Mouse (Mus musculus) cerebellum, adult 2 months (tissue): Measurements from ENCODE around the gene Sdr9c7. TPM values are rescaled to one million over a fixed set of nuclear protein-coding genes. Genes with fewer than 3 reads are reported as not detected.

Source experiments
- DNase-seq, 2 experiments: peaks; one replicate each; pipeline ENCODE4 v3.0.0; 2021
- H3K27ac ChIP-seq: fragments of 200-500 bp; 2 replicates; pipeline ENCODE4 v1.5.1; 2012; ENCODE audit warnings: low read length, control low read depth, inconsistent platforms; ENCODE audit not compliant: insufficient read depth
- H3K27me3 ChIP-seq: fragments of 200-500 bp; 2 replicates; pipeline ENCODE4 v1.6.1; 2012; ENCODE audit warnings: inconsistent platforms, mild to moderate bottlenecking, low read length, moderate library complexity; ENCODE audit not compliant: control insufficient read depth, insufficient read depth
- H3K4me1 ChIP-seq: fragments of 200-500 bp; 2 replicates; pipeline ENCODE4 v1.6.1; 2011; ENCODE audit warnings: low read length; ENCODE audit not compliant: control insufficient read depth, insufficient read depth
- H3K4me3 ChIP-seq: fragments of 200-500 bp; replicated peaks from 2 replicates; pipeline ENCODE3; 2011; ENCODE audit warnings: mild to moderate bottlenecking, low read depth, low read length, control low read depth; ENCODE audit not compliant: insufficient read depth
- CTCF ChIP-seq: fragments of 200-500 bp; IDR thresholded peaks from 2 replicates; pipeline ENCODE4 v1.5.1; 2011; ENCODE audit warnings: low read depth, mild to moderate bottlenecking, control low read depth, low read length, moderate library complexity, borderline replicate concordance; ENCODE audit not compliant: insufficient read depth
- POLR2A ChIP-seq: fragments of 200-500 bp; IDR thresholded peaks from 2 replicates; pipeline ENCODE4 v1.6.1; 2011; ENCODE audit warnings: low read length, control low read depth, borderline replicate concordance; ENCODE audit not compliant: insufficient read depth
- WGBS: fragments of 180-500 bp; shearing (Covaris S2); methylation state at CpG from one replicate; pipeline ENCODE4 v1.1.7; 2018; 5-methylcytosine and 5-hydroxymethylcytosine counted together
- polyA plus RNA-seq: library from polyadenylated mRNA; depleted of rRNA; stranded (reverse); fragments of >200 nt; gene quantifications from 2 replicates; pipeline ENCODE4 v1.2.3, GENCODE M21; 2012; rRNA removed

Sdr9c7 gene
- polyA plus RNA-seq, 1 experiment: 0.13 TPM

GRCm38 (mm10) chr10:127959161-127959679 lies 60.9 kb downstream of the Sdr9c7 start:
- 88% methylated on average over 7 of the region's 7 CpGs for WGBS
- H3K4me3 ChIP-seq: no peak overlapping the region
- H3K27me3 ChIP-seq: no peaks in the 10 kb centered on the region
- no peak for DNase-seq
- TF ChIP-seq CTCF (no peak), POLR2A (no peak)
- H3K27ac ChIP-seq: no peak overlapping the region
- H3K4me1 ChIP-seq: no peaks in the 10 kb centered on the region

Other genes with a start within 250 kb of the Sdr9c7 start
- 6.7 and 9.0 TPM in 2 replicates for gene Nemp1, start 231.6 kb upstream of the Sdr9c7 start, polyA plus RNA-seq
- 59.2 and 69.9 TPM in 2 replicates for gene Nab2, start 229.9 kb upstream of the Sdr9c7 start, polyA plus RNA-seq
- gene Myo1a, start 193.3 kb upstream of the Sdr9c7 start, polyA plus RNA-seq: 1.2 and 1.6 TPM in 2 replicates
- 1.4 and 1.5 TPM in 2 replicates for gene Tac2, start 174.0 kb upstream of the Sdr9c7 start, polyA plus RNA-seq
- 5.7 and 6.6 TPM in 2 replicates for gene Zbtb39, start 159.0 kb upstream of the Sdr9c7 start, polyA plus RNA-seq
- 1.4 and 1.5 TPM in 2 replicates for gene Gpr182, start 146.8 kb upstream of the Sdr9c7 start, polyA plus RNA-seq
- gene Rdh1, start 138.8 kb upstream of the Sdr9c7 start, polyA plus RNA-seq: 0.15 and 0.16 TPM in 2 replicates
- gene Rdh16f1, start 138.7 kb upstream of the Sdr9c7 start, polyA plus RNA-seq: 0.05 and 0.92 TPM in 2 replicates
- gene Rdh9, start 122.1 kb upstream of the Sdr9c7 start, polyA plus RNA-seq: 0.13 and 0.88 TPM in 2 replicates
- 0.10 and 0.13 TPM in 2 replicates for gene Rdh16, start 97.4 kb upstream of the Sdr9c7 start, polyA plus RNA-seq
- gene Rdh19, start 48.6 kb upstream of the Sdr9c7 start, polyA plus RNA-seq: not detected in 2 replicates
- not detected in 2 replicates for gene Rdh16f2, start 32.0 kb upstream of the Sdr9c7 start, polyA plus RNA-seq
- gene Rdh7, start 9.7 kb upstream of the Sdr9c7 start, polyA plus RNA-seq: not detected in 2 replicates
- not detected in 2 replicates for gene Hsd17b6, start 109.1 kb downstream of the Sdr9c7 start, polyA plus RNA-seq
- 16.2 and 17.4 TPM in 2 replicates for gene Prim1, start 116.7 kb downstream of the Sdr9c7 start, polyA plus RNA-seq
- gene Naca, start 137.1 kb downstream of the Sdr9c7 start, polyA plus RNA-seq: 209 and 230 TPM in 2 replicates
- 69.9 and 75.5 TPM in 2 replicates for gene Ptges3, start 160.4 kb downstream of the Sdr9c7 start, polyA plus RNA-seq
- 2,153 and 2,193 TPM in 2 replicates for gene Atp5b, start 184.8 kb downstream of the Sdr9c7 start, polyA plus RNA-seq
- 42.9 and 45.2 TPM in 2 replicates for gene Baz2a, start 193.1 kb downstream of the Sdr9c7 start, polyA plus RNA-seq